Mouse (Mus musculus) megakaryocyte progenitor cell, adult 5-6 weeks (primary cell): ENCODE data around the gene Gm12355. TPM values are rescaled to one million over a fixed set of nuclear protein-coding genes. Genes with fewer than 3 reads are reported as not detected.
A peak's percentile ranks its signal among the peaks of the same experiment; 100 is the strongest.
"Not testable (repeated sequence)": the region's sequence is repeated elsewhere in the genome, so short reads cannot be mapped to it uniquely, and the experiment has no call there.

Source experiments
- ATAC-seq: replicated peaks from 2 replicates; pipeline ENCODE4 v1.8.0; 2016; ENCODE audit warnings: mild to moderate bottlenecking, moderate TSS enrichment, inconsistent platforms; ENCODE audit not compliant: poor library complexity
- total RNA-seq, 2 experiments: library from RNA; stranded (forward) in 1 of 2; stranded (reverse) in 1 of 2; fragments of 157-497, 149-512 nt in 1 of 2; fragments of 200-1000 nt in 1 of 2; gene quantifications; 2 replicates each; pipeline versions ENCODE4 v1.2.3 to v1.2.4; 2015 to 2017

Gene Gm12355
- 9.7 and 12.5 TPM in 2 replicates for total RNA-seq (2015)
- 3.2 and 5.2 TPM in 2 replicates for total RNA-seq (2017)

GRCm38 (mm10) chr11:98625611-98626410 is at the start of gene Gm12355, which contains the start of gene Gsdma3:
Gene Gm12355 (minus strand): TSS chr11:98625661.
Gene Gsdma3 (plus strand): TSS chr11:98626360.
- ATAC-seq: no peak

DNA sequence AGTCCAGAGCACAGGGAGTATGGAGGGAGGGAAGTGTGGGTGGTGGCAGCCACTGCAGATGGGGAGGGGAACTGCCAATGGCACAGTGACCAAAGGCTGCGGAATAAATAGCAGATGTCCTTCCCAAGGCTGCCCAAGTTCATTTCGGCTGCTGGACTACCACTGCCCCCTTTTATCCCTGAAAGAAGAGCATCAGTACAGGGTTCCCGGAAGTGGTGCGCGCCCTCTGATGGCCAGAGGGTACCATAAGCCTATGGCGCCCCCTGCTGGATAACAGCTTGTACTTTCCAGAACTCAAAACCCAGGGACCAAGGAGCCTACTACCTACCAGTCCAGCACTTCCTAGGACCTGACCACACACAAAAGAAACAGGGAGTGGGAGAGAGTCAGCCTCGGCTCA is 47.7 kb upstream of the Gm12355 start:
- peak; percentile 88 for ATAC-seq

GRCm38 (mm10) chr11:98672482-98672881 is 47.0 kb upstream of the Gm12355 start:
- ATAC-seq: no peak

GRCm38 (mm10) chr11:98671857-98672256 is 46.4 kb upstream of the Gm12355 start:
- ATAC-seq: peak; percentile 70; the same call in 1 of the 2 replicates

GRCm38 (mm10) chr11:98671284-98671815 is 45.9 kb upstream of the Gm12355 start:
- ATAC-seq: 0 out of 2 replicates have a peak, but pooled peaks have one; percentile 8

DNA sequence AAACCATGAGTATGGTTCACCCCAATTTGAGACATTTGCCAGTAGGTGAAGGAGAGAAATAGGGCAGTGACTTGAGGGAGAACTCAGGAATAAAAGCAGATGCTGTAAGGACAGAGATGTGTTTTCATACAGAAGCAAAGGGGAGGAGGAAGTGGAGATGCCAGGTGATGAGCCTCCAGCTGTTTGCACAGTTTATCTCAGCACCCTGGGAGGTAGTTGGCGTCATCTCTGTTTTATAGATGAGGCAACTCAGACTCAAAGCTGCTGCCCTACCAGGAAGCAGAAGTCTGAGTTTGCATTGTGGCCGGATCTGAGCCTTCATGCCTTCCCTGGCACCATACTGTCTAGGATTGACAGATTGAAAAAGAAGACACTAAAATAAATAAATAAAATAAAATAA is 43.5 kb upstream of the Gm12355 start:
- no peak for ATAC-seq

- no peak for ATAC-seq
Measured at GRCm38 (mm10) chr11:98664091-98664490, 38.6 kb upstream of the Gm12355 start, which contains the start of gene Gsdma. Gene Gsdma (plus strand): TSS chr11:98664351.

- ATAC-seq: peak; percentile 96
Measured at GRCm38 (mm10) chr11:98660517-98660916, 35.1 kb upstream of the Gm12355 start.

GRCm38 (mm10) chr11:98655076-98655475 is 29.6 kb upstream of the Gm12355 start:
- ATAC-seq: peak; percentile 97

- no peak for ATAC-seq
Measured at GRCm38 (mm10) chr11:98646459-98646858, 21.0 kb upstream of the Gm12355 start, which contains the start of gene Gsdma2. Gene Gsdma2 (plus strand): TSS chr11:98646759.

- ATAC-seq: no peak
Measured at GRCm38 (mm10) chr11:98645946-98646345, 20.5 kb upstream of the Gm12355 start.

DNA sequence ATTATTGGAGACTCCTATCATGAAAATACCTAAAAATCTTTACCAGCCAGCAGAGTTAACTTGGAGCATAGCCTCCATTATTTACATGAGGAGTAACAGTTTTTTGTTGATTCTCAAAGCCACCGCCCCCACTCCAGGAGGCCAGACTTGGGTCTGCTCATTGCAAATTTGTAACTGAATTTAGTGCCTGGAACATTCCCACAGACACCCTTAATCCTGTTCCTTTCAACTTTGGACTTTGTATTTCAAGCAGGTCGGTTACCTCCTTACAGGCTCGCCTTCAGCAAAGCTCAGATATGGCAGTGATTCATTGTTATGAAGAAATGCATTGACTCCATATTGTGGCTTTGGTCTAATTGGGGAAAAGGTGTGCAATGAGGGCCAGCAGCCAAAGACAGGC is 19.3 kb upstream of the Gm12355 start:
- ATAC-seq: no peak

GRCm38 (mm10) chr11:98640091-98640490 is 14.6 kb upstream of the Gm12355 start:
- ATAC-seq: no peak

DNA sequence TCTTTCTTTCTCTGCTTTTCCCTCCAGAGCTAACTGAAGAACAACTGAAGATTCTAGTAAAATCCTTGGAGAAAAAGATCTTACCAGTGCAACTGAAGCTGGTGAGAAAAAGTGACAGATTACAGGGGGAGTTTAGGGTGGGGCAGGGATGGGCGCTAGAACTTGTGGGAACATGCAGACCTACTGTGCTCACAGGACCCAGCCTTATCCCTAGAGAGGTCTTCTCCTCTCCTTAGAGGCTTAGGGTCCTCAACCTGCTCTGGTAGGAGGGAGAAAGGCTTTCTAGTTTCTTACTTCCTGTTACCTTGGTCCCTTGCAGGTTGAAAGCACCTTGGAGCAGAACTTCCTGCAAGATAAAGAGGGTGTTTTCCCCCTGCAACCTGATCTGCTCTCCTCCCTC is 12.0 kb upstream of the Gm12355 start:
- no peak for ATAC-seq

GRCm38 (mm10) chr11:98635312-98635970 is 10.0 kb upstream of the Gm12355 start:
- ATAC-seq: peak; percentile 98

GRCm38 (mm10) chr11:98630646-98631045 is 5.2 kb upstream of the Gm12355 start:
- no peak for ATAC-seq

DNA sequence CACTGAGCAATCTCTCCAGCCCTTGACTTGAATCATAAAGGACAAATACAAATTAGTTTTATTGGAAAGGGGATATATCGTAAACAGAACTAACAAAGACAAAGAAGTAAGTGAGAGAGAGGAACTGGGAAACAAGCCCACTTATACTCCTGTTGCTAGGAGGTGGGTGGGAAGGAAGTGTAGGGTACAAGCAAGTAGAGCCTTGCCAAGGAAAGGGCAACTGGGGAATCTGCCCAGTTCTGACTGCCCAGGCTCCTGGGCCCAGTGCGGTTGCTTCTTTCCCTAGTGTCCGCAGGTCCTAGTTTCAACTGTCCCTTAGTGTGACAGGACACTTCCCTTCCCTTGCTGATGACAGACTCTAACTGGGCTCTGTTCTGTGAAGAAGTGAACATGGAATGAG is 3.2 kb upstream of the Gm12355 start:
- no peak for ATAC-seq

- ATAC-seq: not testable (repeated sequence)
Measured at GRCm38 (mm10) chr11:98624381-98624780, 1.1 kb downstream of the Gm12355 start.

DNA sequence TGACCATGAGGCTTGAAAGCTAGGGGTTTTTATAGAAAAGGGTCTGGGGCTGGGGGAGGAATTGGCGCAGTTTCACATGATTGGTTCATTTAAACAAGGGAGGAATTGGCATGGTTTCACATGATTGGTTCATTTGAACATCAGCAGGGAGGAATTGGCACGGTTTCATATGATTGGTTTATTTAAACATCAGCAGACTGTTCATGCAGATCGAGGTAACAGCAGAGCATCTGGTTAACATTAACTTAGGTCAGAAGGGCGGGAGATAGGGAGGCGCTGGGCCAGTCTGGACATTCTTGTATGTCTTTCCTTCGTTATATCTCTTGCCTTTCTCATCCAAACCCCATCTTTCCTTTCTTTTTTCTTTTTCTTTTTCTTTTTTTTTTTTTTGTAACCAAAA is 1.5 kb downstream of the Gm12355 start:
- ATAC-seq: not testable (repeated sequence)

- no peak for ATAC-seq
Measured at GRCm38 (mm10) chr11:98620791-98621190, 4.7 kb downstream of the Gm12355 start.

GRCm38 (mm10) chr11:98606763-98607162 is 18.7 kb downstream of the Gm12355 start:
- peak; percentile 90 for ATAC-seq

DNA sequence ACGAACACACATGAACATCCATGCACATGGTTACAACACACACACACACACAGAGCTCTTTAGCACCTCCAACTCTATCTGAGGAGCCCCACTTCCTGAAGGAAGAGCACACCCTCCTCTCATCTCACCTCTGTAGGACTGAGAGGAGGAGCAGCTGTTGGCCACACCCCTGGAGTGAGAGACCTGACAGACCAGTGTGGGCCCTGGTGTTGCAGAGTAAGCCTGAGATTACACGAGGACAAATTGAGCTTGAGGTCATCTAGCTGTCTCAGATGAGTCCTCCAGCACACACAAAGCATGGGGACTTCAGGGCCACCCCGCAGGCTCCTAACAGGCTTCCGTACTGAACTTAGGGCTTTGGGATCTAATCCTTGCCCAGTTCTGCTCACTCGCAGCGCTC is 20.6 kb downstream of the Gm12355 start:
- not testable (repeated sequence) for ATAC-seq
